Mouse (Mus musculus): ENCODE measurements around the gene Sgcd.

DNA sequence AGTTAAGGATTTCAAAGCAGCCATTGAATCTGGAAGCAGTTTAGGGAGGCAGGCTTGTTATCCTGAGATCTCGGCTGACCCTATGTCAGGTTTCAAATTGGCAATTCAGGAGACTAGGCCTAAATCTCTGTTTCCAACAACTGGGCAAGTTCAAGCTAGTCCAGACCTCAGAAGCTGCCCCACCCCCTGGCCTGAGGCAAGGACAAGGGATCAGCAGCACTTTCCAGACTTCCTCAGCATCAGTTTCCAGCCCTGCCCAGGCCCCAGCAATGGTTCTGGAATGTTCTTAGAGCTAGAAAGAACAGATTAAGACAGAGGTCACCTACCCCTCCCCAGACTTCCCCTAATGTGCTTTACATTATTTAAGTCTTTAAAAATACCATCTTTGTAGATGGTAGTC, 1142.1 kb downstream of the Sgcd start:
- TF ChIP-seq POLR2A (IDR thresholded peaks at IDR 0.05; ENCODE audit: insufficient read length, low read depth) (no peak), REST (IDR thresholded peaks at IDR 0.05; ENCODE audit: insufficient read depth, insufficient read length) (no peak), TCF12 (IDR thresholded peaks at IDR 0.05; ENCODE audit: insufficient read depth, poor library complexity, severe bottlenecking) (no peak), POLR2AphosphoS2 (IDR thresholded peaks at IDR 0.05; ENCODE audit: insufficient read length, low read depth) (no peak), CEBPB (IDR thresholded peaks at IDR 0.05; ENCODE audit: insufficient read depth, poor library complexity, severe bottlenecking) (no peak), USF1 (IDR thresholded peaks at IDR 0.05; ENCODE audit: low read depth) (no peak), TCF3 (IDR thresholded peaks at IDR 0.05; ENCODE audit: insufficient read length, low read depth) (no peak), MYOG (IDR thresholded peaks at IDR 0.05; ENCODE audit: control insufficient read depth in 1 of 3, insufficient read depth in 1 of 3, insufficient read length in 2 of 3, low read depth in 2 of 3) (no peak), MAX (IDR thresholded peaks at IDR 0.05; ENCODE audit: low read depth) (no peak), E2F4 (IDR thresholded peaks at IDR 0.05; ENCODE audit: insufficient read depth) (no peak), MYOD1 (IDR thresholded peaks at IDR 0.05; ENCODE audit: control insufficient read depth in 1 of 3, insufficient read length in 2 of 3, low read depth in 2 of 3) (no peak)
